Mouse (Mus musculus): ENCODE data around the gene Man1a.

DNA sequence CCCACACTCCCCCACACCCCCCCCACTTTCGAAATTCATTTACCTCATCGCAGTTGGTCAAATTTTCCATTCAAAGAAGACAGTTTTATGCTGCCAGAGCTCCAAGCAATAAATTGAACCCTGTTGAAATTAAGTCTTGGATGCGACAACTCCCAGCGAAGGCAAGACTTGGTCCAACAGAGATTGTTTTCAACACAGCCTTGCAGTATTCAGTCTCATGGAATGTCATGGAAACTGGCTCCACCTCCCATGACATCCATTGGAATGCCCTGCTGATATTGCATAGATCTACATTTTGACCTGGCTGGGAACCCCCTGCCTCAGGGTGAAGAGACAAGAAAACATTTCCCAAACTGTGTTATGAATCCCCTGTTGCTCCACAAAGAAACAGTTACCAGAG lies at the start of gene Man1a:
- TF ChIP-seq MYOG (IDR thresholded peaks at IDR 0.05; ENCODE audit: control insufficient read depth, extremely low read depth, insufficient read length) (no peak), USF1 (IDR thresholded peaks at IDR 0.05; ENCODE audit: low read depth) (no peak), MAX (IDR thresholded peaks at IDR 0.05) (no peak), CTCF (IDR thresholded peaks at IDR 0.05; ENCODE audit: control insufficient read depth, insufficient read depth, insufficient read length) (no peak)
